In genomic region chr11:77981609-77982440, GRCm38 (mm10) we compare ENCODE assay signal across 8 mouse cellular contexts. TPM values are rescaled to one million over a fixed set of nuclear protein-coding genes. Genes with fewer than 3 reads are reported as not detected.
DNase-seq lines count a peak whose midpoint lies in the region; ATAC-seq and TF ChIP-seq lines count a peak whose summit lies in the region.

No protein-coding gene starts in this region.

- H3K27me3 ChIP-seq in forebrain, embryonic 14.5 days (replicated peaks; ENCODE audit: control insufficient read depth, insufficient read depth, low read length): no peaks in the 10 kb centered on the region
- peaks cover 9% of the 10 kb centered on the region; the same call in 1 of the 2 replicates for H3K27me3 ChIP-seq in neural tube, embryonic 15.5 days (replicated peaks)

- peak; percentile 87 for ATAC-seq in forebrain, embryonic 14.5 days
- peak; percentile 91 for ATAC-seq in neural tube, embryonic 15.5 days (ENCODE audit: low FRiP score)

- peaks cover 8% of the 10 kb centered on the region; the same call in 1 of the 2 replicates for H3K36me3 ChIP-seq in ES-E14 (ENCODE audit: control insufficient read depth, insufficient read depth, low read length, poor library complexity, severe bottlenecking)
- H3K36me3 ChIP-seq in forebrain, embryonic 14.5 days (ENCODE audit: control insufficient read depth, insufficient read depth, low read length): peaks cover 26% of the 10 kb centered on the region
- H3K36me3 ChIP-seq in neural tube, embryonic 15.5 days: peaks cover 19% of the 10 kb centered on the region

- peak overlapping the region; percentile 94 for H3K27ac ChIP-seq in ES-E14 (ENCODE audit: insufficient read depth, low read depth, low read length, poor library complexity, severe bottlenecking)
- H3K27ac ChIP-seq in forebrain, embryonic 14.5 days (ENCODE audit: low read depth, low read length): peak overlapping the region; percentile 97
- peak overlapping the region; percentile 98 for H3K27ac ChIP-seq in neural tube, embryonic 15.5 days (replicated peaks)

- peak; percentile 96 for DNase-seq in ES-E14 (ENCODE audit: low read depth, low spot score)
- DNase-seq in cerebellum, adult 11 months: peak; percentile 93
- peak; percentile 100 for DNase-seq in forebrain, embryonic 14.5 days (ENCODE audit: low spot score)
- peak; percentile 87 to 92 for DNase-seq in heart, postnatal 14 days
- DNase-seq in layer of hippocampus, adult 11-12 months (ENCODE audit: low spot score): peak; percentile 98
- peak; percentile 99 for DNase-seq in lung, adult 18-20 months
- peak; percentile 98 for DNase-seq in testis, postnatal 14 days (ENCODE audit: low spot score)

- in situ Hi-C loops in ES-E14 (cut with MboI; ENCODE audit: low sequenced_read_pairs in 2 of 2, unreplicated experiment in 2 of 2): no loop called here

- peak overlapping the region; percentile 75 to 77 for H3K4me3 ChIP-seq in ES-E14 (ENCODE audit: insufficient read depth in 1 of 2, low read depth in 1 of 2, low read length in 2 of 2, poor library complexity in 1 of 2, severe bottlenecking in 1 of 2)
- peak overlapping the region; percentile 100 for H3K4me3 ChIP-seq in forebrain, embryonic 14.5 days (ENCODE audit: low read depth, low read length)
- peak overlapping the region; percentile 85 for H3K4me3 ChIP-seq in neural tube, embryonic 15.5 days (replicated peaks)

- H3K9ac ChIP-seq in ES-E14 (ENCODE audit: insufficient read depth, low read depth, low read length, poor library complexity, severe bottlenecking): peak overlapping the region; percentile 94
- H3K9ac ChIP-seq in forebrain, embryonic 14.5 days (ENCODE audit: low read length): peak overlapping the region; percentile 64
- H3K9ac ChIP-seq in neural tube, embryonic 15.5 days (replicated peaks): peak overlapping the region; percentile 60

- WGBS in forebrain, embryonic 14.5 days: under 1% methylated on average over 29 of the region's 29 CpGs
- WGBS in neural tube, embryonic 15.5 days: under 1% methylated on average over 29 of the region's 29 CpGs

- peak overlapping the region; percentile 54 for H3K4me2 ChIP-seq in forebrain, embryonic 14.5 days (ENCODE audit: low read length)
- H3K4me2 ChIP-seq in neural tube, embryonic 15.5 days: peak overlapping the region; percentile 60

- no peaks in the 10 kb centered on the region for H3K9me3 ChIP-seq in ES-E14 (ENCODE audit: control insufficient read depth, insufficient read depth, low read depth, low read length)
- no peaks in the 10 kb centered on the region for H3K9me3 ChIP-seq in forebrain, embryonic 14.5 days (replicated peaks; ENCODE audit: control insufficient read depth, low read length)
- H3K9me3 ChIP-seq in neural tube, embryonic 15.5 days (replicated peaks): no peaks in the 10 kb centered on the region

- peaks cover 2 to 3% of the 10 kb centered on the region in 2 experiments; a peak in 2 of 4 replicates for H3K4me1 ChIP-seq in ES-E14 (ENCODE audit: control insufficient read depth in 2 of 2, insufficient read depth in 2 of 2, low read length in 2 of 2, poor library complexity in 1 of 2)
- peaks cover 9% of the 10 kb centered on the region for H3K4me1 ChIP-seq in forebrain, embryonic 14.5 days (ENCODE audit: control insufficient read depth, insufficient read depth, low read length)
- peaks cover 31% of the 10 kb centered on the region for H3K4me1 ChIP-seq in neural tube, embryonic 15.5 days

- intact Hi-C loops in heart, postnatal 14 days (cut with DNase I): no loop called here

TF ChIP-seq in ES-E14, 5 proteins besides CTCF, POLR2A, EP300 and RAD21:
- TF ChIP-seq CHD2 (IDR thresholded peaks at IDR 0.05; ENCODE audit: low read depth, low read length) (peak; percentile 100), ZC3H11A (IDR thresholded peaks at IDR 0.05; ENCODE audit: borderline replicate concordance, low read depth, low read length) (no peak), HCFC1 (IDR thresholded peaks at IDR 0.05; ENCODE audit: borderline replicate concordance, insufficient read depth, low read length) (peak; percentile 99), MAFK (IDR thresholded peaks at IDR 0.05; ENCODE audit: insufficient read depth, low read depth, low read length) (no peak), ZNF384 (IDR thresholded peaks at IDR 0.05; ENCODE audit: low read depth, low read length) (peak; percentile 100)
TF ChIP-seq in ES-E14: peak in this region for 3.

RNA-seq across cellular contexts. Expression of gene Phf12, which starts 0.7 kb away (rescaled TPM):
- 38.4 and 42.0 TPM in 2 replicates for total RNA-seq in ES-E14 (2012; rRNA removed)
- 16.5 and 17.0 TPM in 2 replicates for polyA plus RNA-seq in forebrain, embryonic 14.5 days (2014; fragmentation: Nextera tagmentation; extraction: Ambion mirVana)
- 10 to 100 TPM; 28.6 to 34.9 TPM for total RNA-seq in heart, postnatal 14 days (2021)
- polyA plus RNA-seq in neural tube, embryonic 15.5 days (2015; fragmentation: Nextera tagmentation; extraction: Ambion mirVana): 14.6 and 16.9 TPM in 2 replicates

RNA-seq across cellular contexts. Expression of gene Dhrs13, which starts 50.3 kb away (rescaled TPM):
- 20.2 and 28.5 TPM in 2 replicates for total RNA-seq in ES-E14 (2012; rRNA removed)
- polyA plus RNA-seq in forebrain, embryonic 14.5 days (2014; fragmentation: Nextera tagmentation; extraction: Ambion mirVana): 36.6 and 38.8 TPM in 2 replicates
- 1 to 10 TPM; 3.8 to 3.9 TPM for total RNA-seq in heart, postnatal 14 days (2021)
- polyA plus RNA-seq in neural tube, embryonic 15.5 days (2015; fragmentation: Nextera tagmentation; extraction: Ambion mirVana): 48.2 and 55.3 TPM in 2 replicates

RNA-seq across cellular contexts. Expression of gene Sez6, which starts 51.2 kb away (rescaled TPM):
- 0.45 and 0.63 TPM in 2 replicates for total RNA-seq in ES-E14 (2012; rRNA removed)
- polyA plus RNA-seq in forebrain, embryonic 14.5 days (2014; fragmentation: Nextera tagmentation; extraction: Ambion mirVana): 140 and 175 TPM in 2 replicates
- total RNA-seq in heart, postnatal 14 days (2021): under 1 TPM; 0.22 to 0.50 TPM
- polyA plus RNA-seq in neural tube, embryonic 15.5 days (2015; fragmentation: Nextera tagmentation; extraction: Ambion mirVana): 101 and 123 TPM in 2 replicates

RNA-seq across cellular contexts. Expression of gene Flot2, which starts 55.9 kb away (rescaled TPM):
- 26.7 and 31.9 TPM in 2 replicates for total RNA-seq in ES-E14 (2012; rRNA removed)
- polyA plus RNA-seq in forebrain, embryonic 14.5 days (2014; fragmentation: Nextera tagmentation; extraction: Ambion mirVana): 56.2 and 64.6 TPM in 2 replicates
- total RNA-seq in heart, postnatal 14 days (2021): 10 to 100 TPM; 66.2 to 69.1 TPM
- polyA plus RNA-seq in neural tube, embryonic 15.5 days (2015; fragmentation: Nextera tagmentation; extraction: Ambion mirVana): 121 and 132 TPM in 2 replicates

Comparison
In these comparisons a context has a peak if more than half of its experiments do, and no peak if none do; other contexts are left out.
1. Peak in every context shown above with its lines: DNase-seq, ATAC-seq, H3K4me3 ChIP-seq and H3K27ac ChIP-seq.